Mouse (Mus musculus) ZHBTc4 (cell line): ENCODE results near the gene Gm47996.
"Not testable (repeated sequence)": the region's sequence is repeated elsewhere in the genome, so short reads cannot be mapped to it uniquely, and the experiment has no call there.

Experiments used
- DNase-seq: peaks from one replicate; pipeline ENCODE4 v3.0.0-alpha.2; 2011; ENCODE audit warnings: low read depth, low spot score

The Gm47996 gene

DNA sequence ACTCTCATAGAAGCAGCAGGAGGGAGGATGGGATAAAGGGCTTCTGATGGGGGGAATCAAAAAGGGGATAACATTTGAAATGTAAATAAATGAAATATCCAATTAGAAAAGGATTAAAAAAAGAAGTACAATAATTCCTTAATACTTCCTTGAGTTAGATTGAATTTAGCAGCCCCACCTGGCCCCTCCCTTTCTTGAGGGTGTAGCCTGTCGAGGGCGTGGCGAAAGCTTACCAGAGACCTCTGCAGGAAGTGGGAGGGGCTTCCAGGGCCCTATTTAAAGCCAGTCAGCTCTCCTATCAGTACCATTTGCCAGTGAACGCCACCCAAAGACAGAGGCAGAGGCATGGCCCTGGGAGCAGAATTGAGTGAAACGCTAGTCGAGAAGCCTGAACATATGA lies 6.1 kb upstream of the Gm47996 start, which contains the start of gene 3110040M04Rik:
Gene 3110040M04Rik, plus strand, starts transcription at position 304 of the 400 bp plus-strand sequence.
- DNase-seq = not testable (repeated sequence)

DNA sequence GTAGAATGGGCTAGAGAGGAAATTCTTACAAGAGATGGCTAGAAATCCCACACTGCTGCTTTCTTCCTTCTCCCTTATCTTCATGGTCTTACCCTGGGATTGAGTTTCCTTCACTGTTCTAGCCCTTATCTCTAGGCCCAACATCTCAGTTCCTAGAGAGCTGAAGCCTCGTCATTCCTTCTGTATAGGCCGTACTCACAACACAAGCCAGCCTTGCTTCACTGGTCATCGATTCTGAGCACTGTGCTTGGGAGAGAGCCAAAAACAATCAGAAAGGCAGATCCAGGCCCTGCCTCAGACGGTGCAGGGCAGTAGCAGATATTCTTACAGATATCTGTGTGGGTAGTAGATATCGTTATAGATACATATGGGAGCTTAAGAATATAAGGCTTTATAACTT lies 1.4 kb upstream of the Gm47996 start:
- DNase-seq = not testable (repeated sequence)

DNA sequence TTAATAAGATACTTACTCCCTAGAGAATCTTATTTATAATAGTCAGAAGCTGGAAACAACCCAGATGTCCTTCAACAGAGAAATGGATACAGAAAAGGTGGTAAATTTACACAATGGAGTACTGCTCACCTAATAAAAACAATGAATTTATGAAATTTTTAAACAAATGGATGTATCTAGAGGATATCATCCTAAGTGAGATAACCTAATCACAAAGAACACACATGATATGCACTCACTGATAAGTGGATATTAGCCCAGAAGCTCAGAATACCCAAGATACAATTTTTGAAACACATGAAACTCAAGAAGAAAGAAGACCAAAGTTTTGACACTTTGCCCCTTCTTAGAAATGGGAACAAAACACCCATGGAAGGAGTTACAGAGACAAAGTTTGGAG lies 987 bp upstream of the Gm47996 start:
- DNase-seq = not testable (repeated sequence)

DNA sequence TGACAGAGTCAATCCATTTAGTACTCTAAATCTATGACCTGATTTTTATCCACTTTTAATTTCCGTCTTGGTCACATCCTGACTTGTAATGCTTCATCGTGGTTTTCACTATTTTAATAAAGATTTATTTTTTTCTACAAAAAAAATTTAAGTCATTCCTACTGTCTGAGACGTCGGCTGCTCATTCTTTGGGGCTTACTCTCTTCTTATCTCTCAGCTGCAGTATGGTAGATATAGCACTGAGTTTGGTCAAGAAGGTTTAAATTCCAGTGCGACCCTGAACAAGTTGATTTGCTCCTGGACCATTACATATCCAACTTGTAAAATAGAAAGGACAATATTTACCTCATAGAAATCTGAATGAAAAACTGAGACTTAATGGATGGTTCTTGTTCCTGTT lies 1.7 kb downstream of the Gm47996 start:
- DNase-seq = not testable (repeated sequence)

DNA sequence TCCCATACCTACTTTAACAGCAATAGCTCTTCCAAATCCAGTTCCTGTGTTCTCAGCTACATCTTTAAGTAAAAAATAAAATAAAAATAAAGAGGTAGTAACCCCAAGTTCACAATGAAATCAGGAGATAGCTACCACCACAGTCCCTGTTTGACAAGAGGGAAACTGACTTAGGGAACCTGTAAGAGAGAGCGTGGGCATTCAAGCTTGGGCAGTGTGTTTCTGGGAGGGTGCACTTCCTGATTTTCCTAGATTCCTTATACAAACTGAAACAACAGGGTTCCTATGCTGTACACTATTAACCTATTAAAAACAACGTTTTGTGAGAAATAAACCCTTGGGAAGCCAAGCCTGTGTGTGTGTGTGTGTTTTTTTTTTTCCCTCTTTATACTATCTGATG lies 4.9 kb downstream of the Gm47996 start:
- DNase-seq = no peak

DNA sequence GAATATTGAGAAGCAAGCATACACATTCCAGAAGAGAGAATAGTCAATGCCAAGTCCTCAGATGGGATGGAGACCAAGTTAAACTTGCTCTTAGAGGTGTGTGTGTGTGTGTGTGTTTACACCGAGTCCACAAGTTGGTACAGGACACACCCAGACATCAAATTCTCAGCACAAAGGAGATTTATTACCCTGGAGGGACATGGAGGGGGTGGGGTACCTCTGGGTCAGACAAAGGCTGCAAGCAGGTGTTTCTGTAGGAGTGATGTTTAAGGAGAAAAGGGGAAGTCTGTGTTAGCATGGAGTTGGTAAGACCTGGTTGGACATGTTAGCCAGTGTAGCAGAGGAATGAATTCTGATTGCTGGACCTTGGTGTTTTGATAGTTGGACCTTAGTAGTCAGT lies 6.1 kb downstream of the Gm47996 start:
- no peak for DNase-seq

DNA sequence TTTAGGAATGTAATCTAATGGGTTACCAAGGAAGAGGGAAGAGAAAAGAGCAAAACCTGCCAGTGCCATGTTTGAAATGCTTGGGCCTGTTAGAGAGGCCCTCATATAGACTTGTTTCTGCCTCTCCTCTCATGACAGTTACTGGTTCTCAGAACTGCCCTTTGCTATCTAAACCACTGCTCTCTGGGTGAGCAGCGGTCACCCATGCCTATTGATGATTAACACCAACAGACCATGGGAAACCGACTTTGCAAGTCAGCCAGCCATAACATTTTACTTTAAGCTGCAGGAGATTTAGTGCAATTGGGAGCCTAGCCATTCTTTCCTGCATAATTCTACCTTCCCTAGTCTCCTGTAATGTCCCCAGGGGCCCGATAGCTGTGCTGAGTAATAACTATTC lies 6.5 kb downstream of the Gm47996 start:
- no peak for DNase-seq

DNA sequence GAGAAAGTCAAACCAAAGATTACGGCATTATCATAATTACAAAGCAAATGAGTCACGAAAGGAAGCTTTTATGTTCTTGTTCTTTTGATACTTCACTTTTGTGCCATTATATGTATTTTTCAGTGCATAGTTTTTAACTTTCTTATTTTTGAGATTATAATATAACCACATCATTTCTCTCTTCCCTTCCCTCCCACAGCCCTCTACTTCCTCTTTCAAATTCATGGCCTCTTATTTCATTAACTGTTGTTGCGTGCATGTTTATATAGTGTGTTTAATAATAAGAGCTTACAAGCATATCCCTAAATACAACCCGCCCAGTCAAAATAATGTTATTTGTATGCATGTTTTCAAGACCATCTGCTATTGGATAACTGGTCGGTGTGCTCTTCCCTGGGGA lies 9.1 kb downstream of the Gm47996 start:
- DNase-seq = no peak

DNA sequence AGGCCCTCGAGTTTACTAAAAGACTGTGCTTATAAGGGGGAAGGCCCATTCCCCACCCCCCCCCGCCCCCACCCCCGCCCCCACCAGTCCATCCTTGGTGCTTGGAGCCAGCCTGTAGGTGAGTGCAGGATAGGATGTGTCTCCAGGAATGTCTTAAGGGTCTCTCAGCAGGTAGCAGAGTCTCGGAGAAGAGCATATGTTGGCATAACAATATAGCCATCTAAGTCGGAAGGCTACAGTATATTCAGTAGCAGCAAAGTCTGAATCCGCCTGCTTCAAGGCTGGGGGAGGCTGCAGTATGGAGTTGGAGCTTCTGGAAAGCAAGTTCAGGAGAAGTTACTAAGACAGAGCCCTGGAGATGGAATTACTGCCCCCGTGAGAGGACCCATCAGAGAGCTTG lies 10.2 kb downstream of the Gm47996 start:
- peak; percentile 78 for DNase-seq

DNA sequence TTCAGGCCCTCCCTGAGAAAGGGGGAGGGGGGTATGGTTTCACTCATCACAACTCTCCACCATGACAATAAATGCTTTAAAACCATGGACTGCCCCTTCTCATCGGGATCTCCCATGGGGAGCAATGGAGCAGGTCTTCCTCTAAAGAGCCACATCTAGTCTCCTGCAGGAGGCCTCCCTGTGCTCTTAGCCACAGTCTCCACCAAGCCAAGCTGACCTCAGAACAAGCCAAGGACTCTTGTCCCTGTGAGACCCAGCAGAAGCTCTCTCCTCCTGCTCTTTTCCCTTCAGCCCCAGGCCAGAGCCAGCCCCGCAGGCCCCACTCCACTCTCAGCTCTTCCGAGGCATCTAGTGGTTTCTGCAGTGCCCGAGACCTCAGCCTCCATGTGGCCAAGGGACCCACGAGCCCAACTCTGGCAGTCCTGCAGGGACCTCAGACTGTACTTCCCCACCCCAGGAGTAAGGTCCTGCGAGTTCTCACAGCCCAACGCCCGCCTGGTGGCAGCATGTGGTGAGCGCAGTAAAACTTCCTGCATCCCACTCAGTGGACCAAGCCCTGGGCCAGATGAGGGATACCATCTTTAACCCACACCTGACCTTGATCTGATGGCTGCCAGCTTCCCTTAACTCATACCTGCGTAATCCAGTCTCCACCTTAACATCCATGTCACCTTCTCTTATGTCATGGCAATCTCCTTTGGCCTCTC lies 12.8 kb downstream of the Gm47996 start:
- no peak for DNase-seq

DNA sequence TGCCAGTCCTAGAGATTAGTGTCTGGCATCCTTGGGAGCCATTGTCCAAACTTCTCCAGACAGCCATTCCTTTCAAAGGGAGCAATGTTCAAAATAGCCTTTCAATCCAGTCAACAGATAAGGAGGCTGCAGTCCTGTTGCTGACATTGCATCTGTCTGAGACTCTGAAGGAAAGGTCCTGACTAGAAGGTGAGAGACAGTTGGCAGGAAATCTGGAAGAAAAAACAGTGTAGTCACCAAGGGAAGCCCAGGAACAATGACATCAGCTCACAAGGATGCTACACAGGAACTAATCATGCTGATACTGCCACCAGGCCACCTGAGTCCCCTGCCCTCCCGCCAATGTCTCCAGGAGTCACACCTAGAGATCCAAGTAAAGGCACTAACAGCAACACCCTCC lies 13.4 kb downstream of the Gm47996 start:
- DNase-seq = no peak

DNA sequence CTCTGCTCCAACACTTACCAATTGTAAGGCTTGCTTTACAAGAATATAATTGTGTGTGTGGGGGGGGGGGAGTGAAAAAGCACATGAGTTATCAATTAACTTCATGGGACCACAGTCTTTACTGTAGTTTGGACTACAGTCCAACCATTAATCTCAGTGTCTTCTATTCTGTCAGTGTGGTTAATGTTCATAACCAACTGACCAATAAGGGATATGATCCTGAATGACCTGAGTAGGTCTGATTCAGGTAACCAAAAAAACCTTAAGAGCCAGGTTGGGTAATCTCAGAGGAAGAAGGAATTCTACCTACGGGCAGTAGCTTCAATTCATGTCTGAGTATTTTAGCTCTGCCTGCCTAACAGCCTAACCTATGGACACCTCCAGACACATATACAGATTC lies 14.6 kb downstream of the Gm47996 start:
- no peak for DNase-seq

DNA sequence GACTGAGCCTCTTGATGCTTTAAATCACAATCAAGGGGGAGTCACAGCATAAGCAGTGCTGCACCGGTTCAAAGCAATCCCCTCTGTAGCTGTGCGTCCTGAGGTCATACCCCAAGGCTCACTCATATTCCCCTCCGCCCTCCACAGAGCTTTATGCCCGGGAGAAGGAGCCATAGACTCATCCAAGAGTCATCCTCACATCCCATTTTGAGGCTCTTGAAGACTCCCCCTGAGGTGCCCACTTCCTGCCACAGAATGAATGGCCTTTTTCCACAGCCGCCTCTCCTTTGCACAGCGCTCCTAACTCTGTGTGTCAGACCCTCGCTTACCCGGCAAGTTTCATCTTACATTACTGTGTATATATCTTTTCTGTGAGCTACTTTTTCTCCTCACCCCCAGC lies 17.6 kb downstream of the Gm47996 start:
- no peak for DNase-seq

DNA sequence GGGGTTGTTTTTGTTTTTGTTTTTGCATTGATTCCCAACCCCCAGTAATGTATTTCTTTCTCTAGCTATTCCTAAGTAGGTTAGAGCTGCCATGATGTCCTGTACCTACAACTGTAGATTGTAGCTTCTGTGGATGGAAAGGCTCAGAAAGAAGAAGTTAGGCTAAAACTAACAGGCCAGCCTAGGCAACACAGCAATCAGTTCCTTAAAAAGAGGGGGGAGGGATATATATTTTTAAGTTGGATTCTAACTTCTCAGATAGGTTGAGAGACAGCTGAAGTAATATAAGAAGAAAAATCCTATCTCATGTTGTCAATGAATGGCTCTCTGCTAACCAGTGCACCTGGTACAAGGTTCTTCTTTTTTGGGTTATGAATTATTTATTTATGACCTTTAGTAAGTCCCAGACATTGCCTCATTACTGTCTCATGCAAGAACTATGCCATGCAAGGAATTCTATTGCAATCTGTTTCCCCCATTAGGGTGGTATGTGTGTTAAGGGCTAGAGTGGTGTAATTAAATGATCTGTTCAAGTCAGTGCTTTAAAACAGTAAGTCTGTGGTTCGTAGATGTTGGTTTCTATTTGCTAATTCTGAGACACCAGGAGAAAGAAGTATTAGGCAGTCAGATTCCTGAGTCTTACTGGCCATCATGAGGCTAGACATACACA lies 18.5 kb downstream of the Gm47996 start:
- DNase-seq = no peak

DNA sequence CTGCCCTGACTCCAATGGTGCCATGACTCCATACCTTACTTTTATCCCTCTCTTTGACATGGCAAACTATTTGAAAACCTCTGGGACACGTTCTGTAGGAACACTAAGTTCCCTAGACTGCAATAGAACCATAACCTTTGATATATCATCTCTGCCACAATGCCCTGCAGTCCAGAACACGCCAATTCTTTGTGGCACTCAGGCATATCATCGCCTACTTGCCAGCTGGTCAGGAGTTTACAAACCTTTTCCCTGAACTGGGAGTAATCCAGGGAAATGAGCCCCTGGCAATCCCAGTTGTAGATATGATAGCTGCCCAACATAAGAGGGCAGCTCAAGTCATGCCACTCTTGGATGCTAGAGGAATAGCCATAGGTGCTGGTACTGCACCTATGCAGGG lies 22.4 kb downstream of the Gm47996 start:
- no peak for DNase-seq

DNA sequence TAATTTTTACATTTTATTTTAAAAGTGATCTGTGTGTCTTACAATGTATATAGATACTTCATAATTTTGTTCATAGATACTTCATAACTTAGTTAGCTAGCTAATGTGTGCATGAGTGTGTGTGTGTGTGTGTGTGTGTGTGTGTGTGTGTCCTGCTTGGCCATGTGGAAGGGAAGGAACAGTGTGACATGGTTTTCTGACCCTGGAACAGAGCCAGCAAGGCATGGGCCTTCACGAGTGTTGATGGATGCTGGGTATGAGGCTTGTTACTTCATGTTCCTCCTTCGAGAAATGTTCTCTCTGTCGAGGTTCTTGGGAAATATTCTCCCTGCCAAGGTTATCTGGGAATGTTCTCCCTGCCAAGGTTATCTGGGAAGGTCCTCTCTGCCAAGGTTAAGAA lies 23.8 kb downstream of the Gm47996 start:
- no peak for DNase-seq

DNA sequence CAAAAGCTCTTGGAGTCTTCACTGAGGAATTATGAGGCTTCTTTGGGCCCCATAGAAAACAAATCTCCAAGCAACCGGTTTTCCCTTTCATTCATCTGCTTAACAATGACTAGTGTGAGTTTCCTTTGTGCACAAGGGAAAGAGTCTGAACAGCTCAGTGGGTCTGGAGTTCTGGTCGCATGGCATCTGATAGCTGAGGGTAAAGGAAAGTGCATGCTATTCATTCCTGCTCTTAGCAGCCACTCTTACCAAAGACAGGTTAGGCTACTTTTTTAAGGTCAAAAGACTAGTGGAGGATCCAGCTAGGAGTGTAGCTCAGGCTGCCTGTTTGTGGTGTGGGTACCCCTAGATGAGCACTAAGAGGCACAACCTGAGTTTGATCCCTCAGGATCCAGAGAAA lies 25.6 kb downstream of the Gm47996 start:
- DNase-seq = peak; percentile 61

DNA sequence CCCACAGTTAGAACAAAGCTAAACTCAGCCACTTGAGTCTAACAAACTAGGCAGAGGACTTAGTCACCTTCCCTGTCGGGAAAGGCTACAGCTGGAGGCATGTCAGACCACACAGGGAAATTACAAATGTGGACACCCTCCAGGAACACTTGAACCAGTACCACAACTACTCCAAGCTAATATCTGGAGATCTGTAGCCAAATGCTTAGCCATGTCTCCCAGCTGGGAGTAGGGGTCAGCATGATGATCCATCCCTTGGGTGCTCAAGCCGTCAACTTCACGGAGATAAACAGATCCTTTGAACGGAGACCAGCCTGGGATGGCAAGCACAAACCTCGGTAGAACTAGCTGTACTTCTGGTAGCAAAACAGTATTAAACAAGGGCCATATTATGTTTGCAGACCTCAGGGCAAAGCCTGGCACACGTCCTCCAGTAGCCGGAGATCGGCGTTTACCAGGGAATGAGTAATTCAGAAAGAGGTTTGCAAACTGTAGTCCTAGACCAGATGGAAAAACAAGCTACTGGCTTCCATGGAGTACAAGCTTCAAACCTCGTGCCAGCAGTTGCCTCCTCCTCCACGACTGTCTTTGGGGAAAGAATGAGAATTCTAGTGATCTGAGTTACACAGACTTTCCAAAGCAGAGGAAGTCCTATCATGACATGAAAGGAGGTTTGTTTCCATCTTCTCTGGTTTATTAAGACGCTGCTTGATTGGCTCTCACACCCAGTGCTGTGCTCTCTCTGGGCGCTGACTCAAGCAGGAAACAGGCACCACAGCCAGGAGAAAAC lies 26.4 kb downstream of the Gm47996 start:
- DNase-seq = no peak

DNA sequence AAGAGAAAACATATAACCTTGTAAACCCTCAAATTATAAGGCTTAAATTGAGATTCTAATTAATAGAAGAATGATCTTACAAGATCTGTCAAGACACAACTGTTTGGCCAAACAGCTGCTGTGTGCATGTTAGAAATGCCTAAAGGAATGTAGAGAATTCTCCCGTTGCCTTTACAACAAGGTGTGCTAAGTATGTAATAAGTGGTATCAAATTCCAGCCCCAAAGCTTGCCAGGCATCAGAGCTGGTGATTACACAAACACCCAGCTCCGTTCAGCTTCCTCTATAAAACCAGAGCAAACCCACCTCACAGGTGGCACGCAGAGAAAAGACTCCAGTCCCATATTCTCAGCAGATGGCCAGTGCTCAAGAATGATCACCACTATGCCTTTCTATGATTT lies 27.8 kb downstream of the Gm47996 start:
- no peak for DNase-seq

DNA sequence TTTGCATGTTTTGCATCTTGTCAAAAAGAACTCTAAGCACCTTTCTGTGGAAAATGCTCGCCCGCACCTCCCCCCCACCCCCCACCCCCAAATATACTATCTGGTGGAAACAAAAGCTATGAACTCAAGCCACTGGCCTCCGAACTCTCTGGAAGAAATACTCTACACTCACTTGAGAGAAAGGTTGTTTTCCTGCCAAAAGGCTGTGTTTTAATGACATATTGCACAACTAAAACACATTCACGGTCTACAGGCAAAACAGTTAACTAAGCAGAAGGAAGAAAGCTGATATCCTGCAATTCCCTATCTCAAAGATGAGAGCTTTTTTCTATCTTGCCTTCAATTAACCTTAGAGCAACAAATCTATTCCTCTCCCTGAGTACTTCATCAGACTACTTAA lies 33.4 kb downstream of the Gm47996 start:
- no peak for DNase-seq

DNA sequence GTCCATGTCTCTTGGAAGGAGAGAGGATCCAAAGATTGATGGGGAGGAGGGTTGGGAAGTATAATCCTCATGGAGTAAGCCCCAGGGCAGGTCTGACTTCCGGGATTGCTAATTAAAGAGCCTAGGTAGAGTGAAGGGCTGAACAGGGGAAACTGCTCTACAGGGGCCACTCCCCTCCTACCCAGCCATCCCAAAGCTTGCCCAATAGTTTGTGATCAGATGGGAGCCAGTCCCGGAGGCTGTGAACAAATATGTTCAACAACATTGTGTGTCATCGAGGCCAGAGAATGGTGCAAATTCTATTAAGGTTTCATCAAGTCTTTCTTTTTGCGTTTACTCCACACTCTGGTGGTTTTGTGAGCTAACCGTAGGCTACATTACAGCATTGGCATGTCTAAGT lies 34.1 kb downstream of the Gm47996 start:
- no peak for DNase-seq

DNA sequence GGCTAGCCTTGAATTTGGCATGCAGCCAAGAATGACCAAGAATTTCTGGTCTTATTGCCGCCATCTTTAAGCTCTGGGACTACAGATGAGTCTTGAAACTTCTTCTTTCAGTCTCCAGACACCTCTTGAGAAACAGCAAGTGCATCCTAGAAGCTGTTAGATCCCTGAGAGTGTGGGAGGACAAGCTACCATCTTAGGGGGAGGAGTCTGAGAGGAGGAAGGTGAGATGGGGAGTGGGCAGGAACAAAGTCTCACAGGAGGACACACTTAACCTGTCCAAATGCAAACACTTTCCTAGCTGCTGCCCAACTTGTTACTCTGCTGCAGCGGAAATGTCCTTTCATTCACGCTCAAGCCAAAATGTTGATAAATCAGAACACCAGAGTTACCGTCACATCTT lies 34.8 kb downstream of the Gm47996 start:
- peak; percentile 64 for DNase-seq

DNA sequence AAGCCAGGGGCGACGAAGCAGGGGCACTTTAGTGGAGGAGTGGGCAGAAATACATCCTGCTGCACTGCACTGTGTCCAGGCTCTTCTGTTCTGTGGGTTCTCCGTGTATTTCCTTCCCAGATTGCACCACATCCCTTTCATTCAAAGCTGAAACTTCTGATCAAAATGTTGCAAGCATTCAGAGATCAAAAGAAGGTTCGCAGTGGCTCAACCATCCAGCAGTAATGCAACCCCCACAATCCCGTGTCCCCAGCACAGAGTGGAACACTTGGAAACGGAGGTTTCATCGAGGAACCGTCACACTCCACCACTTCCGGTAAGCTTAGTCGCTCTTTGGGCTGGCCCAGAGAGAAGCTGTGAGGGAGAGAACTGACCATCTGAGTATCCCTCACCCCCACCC lies 35.2 kb downstream of the Gm47996 start:
- DNase-seq = no peak
